Mouse (Mus musculus) midbrain, embryonic 16.5 days (tissue): ENCODE measurements at regions not wholly inside any gene's neighbourhood (a gene's known extent, or its start where the extent isn't known, plus 50 kb on each side); places are given as distances from the start of the nearest gene placed in this dataset.

Experiments
- ATAC-seq: fragments of 200-750 bp; cut with Nextera tagmentation; 2 replicates; pipeline ENCODE4 v1.8.0; 2017; ENCODE audit warnings: moderate TSS enrichment
- H3K27ac ChIP-seq: fragments of 300-500 bp; sonication (generic); 2 replicates; pipeline ENCODE4 v1.5.1; 2014; ENCODE audit warnings: mild to moderate bottlenecking, low read length, mixed read lengths
- H3K27me3 ChIP-seq: fragments of 300-500 bp; sonication (generic); 2 replicates; pipeline ENCODE4 v1.6.1; 2014; ENCODE audit warnings: low read depth, low read length, mixed read lengths; ENCODE audit not compliant: control insufficient read depth, insufficient read depth
- H3K36me3 ChIP-seq: fragments of 300-500 bp; sonication (generic); 2 replicates; pipeline ENCODE4 v1.6.1; 2014; ENCODE audit warnings: mild to moderate bottlenecking, low read length, moderate library complexity, mixed read lengths; ENCODE audit not compliant: control insufficient read depth, insufficient read depth
- H3K4me1 ChIP-seq: fragments of 300-500 bp; sonication (generic); 2 replicates; pipeline ENCODE4 v1.6.1; 2014; ENCODE audit warnings: mild to moderate bottlenecking, low read length, mixed read lengths; ENCODE audit not compliant: control insufficient read depth, insufficient read depth
- H3K4me2 ChIP-seq: fragments of 300-500 bp; sonication (generic); 2 replicates; pipeline ENCODE4 v1.6.1; 2014; ENCODE audit warnings: mild to moderate bottlenecking, low read length, mixed read lengths
- H3K4me3 ChIP-seq: fragments of 300-500 bp; sonication (generic); 2 replicates; pipeline ENCODE4 v1.5.1; 2014; ENCODE audit warnings: low read depth, mild to moderate bottlenecking, low read length, moderate library complexity, mixed read lengths
- H3K9ac ChIP-seq: fragments of 300-500 bp; sonication (generic); 2 replicates; pipeline ENCODE4 v1.6.1; 2014; ENCODE audit warnings: low read depth, low read length, mixed read lengths
- H3K9me3 ChIP-seq: fragments of 300-500 bp; sonication (generic); replicated peaks from 2 replicates; pipeline ENCODE4 v1.6.1; 2014; ENCODE audit warnings: mild to moderate bottlenecking, low read length, mixed read lengths; ENCODE audit not compliant: control insufficient read depth, poor library complexity, severe bottlenecking
- WGBS: fragments of 180-500 bp; shearing (Covaris S2); extraction: QIAGEN DNeasy Blood & Tissue Kit; methylation state at CpG from one replicate; pipeline ENCODE4 v1.1.7; 2014; 5-methylcytosine and 5-hydroxymethylcytosine counted together

GRCm38 (mm10) chr7:66478106-66478505 lies 50.8 kb upstream of the Aldh1a3 start:
- WGBS = 79% methylated on average over 7 of the region's 7 CpGs
- no peaks in the 10 kb centered on the region for H3K9me3 ChIP-seq
- no peak for ATAC-seq
- no peak overlapping the region for H3K4me2 ChIP-seq
- no peak overlapping the region for H3K27ac ChIP-seq
- H3K27me3 ChIP-seq = no peaks in the 10 kb centered on the region
- no peaks in the 10 kb centered on the region for H3K4me1 ChIP-seq
- no peak overlapping the region for H3K9ac ChIP-seq
- H3K36me3 ChIP-seq = no peaks in the 10 kb centered on the region
- H3K4me3 ChIP-seq = no peak overlapping the region

GRCm38 (mm10) chr7:66477475-66477874 lies 50.2 kb upstream of the Aldh1a3 start:
- ATAC-seq = no peak
- H3K4me3 ChIP-seq = no peak overlapping the region
- H3K9me3 ChIP-seq = no peaks in the 10 kb centered on the region
- H3K9ac ChIP-seq = no peak overlapping the region
- H3K27ac ChIP-seq = no peak overlapping the region
- H3K36me3 ChIP-seq = no peaks in the 10 kb centered on the region
- 73% methylated on average over 5 of the region's 5 CpGs for WGBS
- no peak overlapping the region for H3K4me2 ChIP-seq
- H3K4me1 ChIP-seq = no peaks in the 10 kb centered on the region
- no peaks in the 10 kb centered on the region for H3K27me3 ChIP-seq
